Mouse (Mus musculus) heart, adult 2 months (tissue): ENCODE results near the gene Scgb3a1. TPM values are rescaled to one million over a fixed set of nuclear protein-coding genes. Genes with fewer than 3 reads are reported as not detected.

Experiments used
- DNase-seq, 2 experiments: peaks; one replicate each; pipeline ENCODE4 v3.0.0; 2021
- H3K27ac ChIP-seq: fragments of 200-600 bp; 2 replicates; pipeline ENCODE4 v1.8.1; 2022
- H3K27me3 ChIP-seq: fragments of 200-500 bp; 2 replicates; pipeline ENCODE4 v1.6.1; 2012; ENCODE audit warnings: mild to moderate bottlenecking, low read length, inconsistent platforms, mixed read lengths; ENCODE audit not compliant: control insufficient read depth, insufficient read depth
- H3K36me3 ChIP-seq: fragments of 200-500 bp; 2 replicates; pipeline ENCODE4 v1.6.1; 2012; ENCODE audit warnings: low read length, inconsistent platforms; ENCODE audit not compliant: control insufficient read depth, insufficient read depth
- H3K4me1 ChIP-seq: fragments of 200-500 bp; 2 replicates; pipeline ENCODE4 v1.6.1; 2011; ENCODE audit warnings: low read length; ENCODE audit not compliant: control insufficient read depth, insufficient read depth
- H3K4me3 ChIP-seq: fragments of 200-600 bp; 2 replicates; pipeline ENCODE4 v1.8.1; 2022
- H3K79me2 ChIP-seq: fragments of 200-500 bp; replicated peaks from 2 replicates; pipeline ENCODE4 v1.6.1; 2012; ENCODE audit warnings: mild to moderate bottlenecking, inconsistent platforms, low read length, moderate library complexity, mixed read lengths; ENCODE audit not compliant: control insufficient read depth, insufficient read depth
- H3K9ac ChIP-seq: fragments of 200-500 bp; 2 replicates; pipeline ENCODE4 v1.6.1; 2012; ENCODE audit warnings: low read depth, mild to moderate bottlenecking, control low read depth, inconsistent platforms, low read length, mixed read lengths
- CTCF ChIP-seq: fragments of 200-600 bp; IDR thresholded peaks from 2 replicates; pipeline ENCODE4 v1.8.1; 2022; ENCODE audit warnings: antibody characterized with exemption, mild to moderate bottlenecking, moderate library complexity
- EP300 ChIP-seq: fragments of 200-500 bp; IDR thresholded peaks from 2 replicates; pipeline ENCODE4 v1.6.1; 2011; ENCODE audit warnings: low read depth, low read length, control low read depth; ENCODE audit not compliant: insufficient read depth
- POLR2A ChIP-seq: fragments of 200-500 bp; IDR thresholded peaks from 2 replicates; pipeline ENCODE4 v1.6.1; 2011; ENCODE audit warnings: mild to moderate bottlenecking, low read depth, low read length, control low read depth; ENCODE audit not compliant: insufficient read depth
- WGBS: fragments of 180-500 bp; shearing (Covaris S2); methylation state at CpG from one replicate; pipeline ENCODE4 v1.1.7; 2018; 5-methylcytosine and 5-hydroxymethylcytosine counted together
- intact Hi-C: fragments of 180-260 bp; cut with DNase I; formaldehyde crosslinking; loops from one replicate; pipeline ENCODE4 v1.15.1; 2025
- polyA plus RNA-seq: library from polyadenylated mRNA; depleted of rRNA; stranded (reverse); fragments of >200 nt; gene quantifications from 2 replicates; pipeline ENCODE4 v1.2.3, GENCODE M21; 2012
- total RNA-seq, 2 experiments: library from RNA; stranded (reverse); gene quantifications; 2 replicates each; pipeline ENCODE4 v1.2.3; 2021

Gene Scgb3a1
- total and polyA plus RNA-seq, 3 experiments, result 0.52 to 709 (median 0.86) TPM

DNA sequence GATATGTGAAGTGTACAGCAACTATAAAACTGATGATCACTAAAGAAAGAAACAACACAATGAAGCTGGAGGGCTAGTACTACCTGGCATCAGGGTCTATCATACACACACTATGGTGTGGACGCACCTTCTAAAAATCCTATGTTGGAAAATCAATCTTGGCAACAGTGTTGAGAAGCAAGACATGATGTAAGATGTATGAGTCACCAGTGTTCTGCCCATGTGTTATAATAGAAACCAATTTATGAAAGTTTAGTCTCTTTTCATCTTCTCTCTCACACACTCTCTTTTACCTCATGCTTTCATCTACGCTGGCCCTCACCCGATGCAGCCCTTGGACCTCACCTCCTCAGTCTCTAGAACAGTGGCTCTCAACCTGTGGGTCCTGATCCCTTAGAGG lies 31.6 kb downstream of the Scgb3a1 start:
- DNase-seq, result no peak
- TF ChIP-seq CTCF (no peak), POLR2A (no peak), EP300 (no peak)
- WGBS, result 93% methylated on average over 3 of the region's 3 CpGs
- no peak overlapping the region for H3K27ac ChIP-seq
- peaks cover 20% of the 10 kb centered on the region for H3K36me3 ChIP-seq
- no peaks in the 10 kb centered on the region for H3K27me3 ChIP-seq
- H3K4me1 ChIP-seq, result peaks cover 8% of the 10 kb centered on the region
- H3K79me2 ChIP-seq, result peaks cover 3% of the 10 kb centered on the region; the same call in 1 of the 2 replicates
- intact Hi-C loops, result no loop called here
- H3K4me3 ChIP-seq, result no peak overlapping the region
- H3K9ac ChIP-seq, result no peak overlapping the region

DNA sequence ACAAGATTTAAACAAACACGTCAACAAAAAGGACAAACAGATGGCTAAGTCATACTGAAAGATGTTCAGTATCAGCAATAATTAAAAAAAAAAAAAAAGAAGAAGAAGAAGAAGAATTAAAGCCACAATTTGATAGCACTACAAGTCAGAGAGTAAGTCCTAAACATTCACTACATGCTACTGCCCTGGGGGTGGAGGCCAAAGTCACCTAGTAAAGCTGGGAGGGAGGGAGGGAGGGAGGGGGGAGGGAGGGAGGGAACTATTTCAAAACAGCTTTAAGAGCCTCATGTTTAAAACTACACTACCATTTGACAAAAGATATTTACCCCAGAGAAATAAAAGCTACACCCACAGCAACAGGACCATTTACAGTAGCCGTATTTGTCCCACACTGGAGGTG lies 32.3 kb downstream of the Scgb3a1 start:
- intact Hi-C loops, result no loop called here
- peaks cover 6% of the 10 kb centered on the region for H3K4me1 ChIP-seq
- 81% methylated on average over 2 of the region's 2 CpGs for whole genome bisulfite sequencing
- no peak for DNase-seq
- no peak overlapping the region for H3K27ac ChIP-seq
- H3K36me3 ChIP-seq, result peaks cover 16% of the 10 kb centered on the region
- H3K4me3 ChIP-seq, result no peak overlapping the region
- no peak overlapping the region for H3K9ac ChIP-seq
- H3K27me3 ChIP-seq, result no peaks in the 10 kb centered on the region
- TF ChIP-seq CTCF, result no peak
- TF ChIP-seq POLR2A, result no peak
- TF ChIP-seq EP300, result no peak
- peaks cover 2% of the 10 kb centered on the region; the same call in 1 of the 2 replicates for H3K79me2 ChIP-seq

GRCm38 (mm10) chr11:49696472-49696871 lies 33.1 kb downstream of the Scgb3a1 start:
- Histone ChIP-seq H3K36me3 (peaks cover 18% of the 10 kb centered on the region), H3K27me3 (no peaks in the 10 kb centered on the region), H3K4me1 (peaks cover 4% of the 10 kb centered on the region), H3K9ac (no peak overlapping the region), H3K27ac (no peak overlapping the region), H3K79me2 (peaks cover 2% of the 10 kb centered on the region; the same call in 1 of the 2 replicates), H3K4me3 (no peak overlapping the region)
- WGBS, result 92% methylated on average over 2 of the region's 2 CpGs
- TF ChIP-seq POLR2A (no peak), CTCF (no peak), EP300 (no peak)
- intact Hi-C loops, result no loop called here
- no peak for DNase-seq

GRCm38 (mm10) chr11:49697779-49698178 lies 34.4 kb downstream of the Scgb3a1 start:
- Histone ChIP-seq H3K9ac (no peak overlapping the region), H3K4me3 (no peak overlapping the region), H3K27me3 (no peaks in the 10 kb centered on the region), H3K27ac (no peak overlapping the region), H3K4me1 (peaks cover 4% of the 10 kb centered on the region), H3K79me2 (peaks cover 2% of the 10 kb centered on the region; the same call in 1 of the 2 replicates), H3K36me3 (peaks cover 21% of the 10 kb centered on the region)
- 83% methylated on average over 5 of the region's 5 CpGs for WGBS
- TF ChIP-seq EP300 (no peak), POLR2A (no peak), CTCF (no peak)
- intact Hi-C loops, result no loop called here
- DNase-seq, result no peak

DNA sequence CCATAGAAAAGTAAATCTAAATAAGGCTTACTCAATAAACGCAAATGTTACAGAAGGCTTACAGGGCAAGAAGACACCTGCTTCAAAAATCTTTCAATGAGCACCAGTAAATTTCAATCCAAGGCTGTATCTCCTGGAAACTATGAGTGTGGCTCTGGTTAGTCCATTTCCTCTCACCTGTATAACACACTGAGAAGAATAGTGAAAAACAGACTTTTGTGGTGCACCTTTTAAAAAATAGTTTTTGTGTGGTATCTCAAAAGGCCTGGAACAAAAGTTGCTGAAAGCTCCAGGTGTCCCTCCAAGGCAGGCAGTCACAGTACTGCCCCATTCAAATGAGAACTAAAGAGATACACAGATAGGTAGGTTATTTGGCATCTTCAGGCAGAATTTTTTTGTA lies 35.7 kb downstream of the Scgb3a1 start:
- no peak overlapping the region for H3K4me3 ChIP-seq
- peaks cover 21% of the 10 kb centered on the region for H3K36me3 ChIP-seq
- H3K79me2 ChIP-seq, result peaks cover 3% of the 10 kb centered on the region; the same call in 1 of the 2 replicates
- H3K4me1 ChIP-seq, result peaks cover 4% of the 10 kb centered on the region
- DNase-seq, result no peak
- intact Hi-C loops, result no loop called here
- no peaks in the 10 kb centered on the region for H3K27me3 ChIP-seq
- H3K27ac ChIP-seq, result no peak overlapping the region
- 98% methylated on average over 1 of the region's 1 CpGs for WGBS
- no peak overlapping the region for H3K9ac ChIP-seq
- no peak for TF ChIP-seq CTCF

DNA sequence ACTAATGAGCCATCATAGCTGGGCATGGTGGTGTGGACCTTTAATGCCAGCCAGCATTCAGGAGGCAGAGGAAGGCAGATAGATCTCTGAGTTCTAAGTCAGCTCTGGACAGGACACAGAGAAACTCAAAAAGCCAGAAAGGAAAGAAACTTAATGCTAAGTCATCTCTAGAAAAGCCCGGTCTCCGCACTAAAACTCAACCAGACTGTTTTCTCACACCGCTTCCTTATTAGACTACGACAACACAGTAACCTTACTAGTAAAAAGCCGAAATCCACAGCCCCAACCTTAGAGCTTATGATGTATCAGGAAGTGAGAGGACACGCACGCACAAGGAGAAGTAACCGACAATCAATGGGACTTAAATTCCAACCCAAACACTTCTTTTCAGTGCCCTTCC lies 38.6 kb downstream of the Scgb3a1 start:
- no peaks in the 10 kb centered on the region for H3K27me3 ChIP-seq
- H3K4me1 ChIP-seq, result no peaks in the 10 kb centered on the region; the same call in 1 of the 2 replicates
- H3K9ac ChIP-seq, result no peak overlapping the region
- H3K36me3 ChIP-seq, result peaks cover 21% of the 10 kb centered on the region
- DNase-seq, result no peak
- H3K27ac ChIP-seq, result no peak overlapping the region
- 96% methylated on average over 8 of the region's 8 CpGs for WGBS
- peaks cover 2% of the 10 kb centered on the region; the same call in 1 of the 2 replicates for H3K79me2 ChIP-seq
- intact Hi-C loops, result no loop called here
- H3K4me3 ChIP-seq, result no peak overlapping the region
- TF ChIP-seq POLR2A (no peak), EP300 (no peak), CTCF (no peak)
